Mouse (Mus musculus): ENCODE measurements around the gene Ppp2r3c.
"Not testable (repeated sequence)": the region's sequence is repeated elsewhere in the genome, so short reads cannot be mapped to it uniquely, and the experiment has no call there.

Gene Ppp2r3c

DNA sequence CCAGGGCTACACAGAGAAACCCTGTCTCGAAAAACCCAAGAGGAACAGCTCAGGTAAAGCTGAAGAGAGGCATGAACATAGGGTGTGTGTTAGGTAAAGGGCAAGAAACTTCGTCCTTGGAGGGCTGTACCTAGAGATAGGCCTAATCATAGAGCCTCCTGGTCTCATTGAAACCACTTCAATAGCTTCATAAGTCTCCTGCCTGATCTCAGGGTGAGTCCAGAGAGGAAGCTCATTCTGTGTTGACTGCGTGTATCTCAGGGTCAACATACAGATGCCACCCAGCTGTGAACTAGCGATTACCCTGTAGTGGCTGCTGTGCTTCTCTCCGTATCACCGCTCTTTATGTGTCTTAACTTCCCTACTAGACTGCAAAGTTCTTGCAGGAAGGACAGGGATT is 25.2 kb downstream of the Ppp2r3c start:
- DNase-seq (ENCODE audit: low read depth, low spot score): not testable (repeated sequence)

DNA sequence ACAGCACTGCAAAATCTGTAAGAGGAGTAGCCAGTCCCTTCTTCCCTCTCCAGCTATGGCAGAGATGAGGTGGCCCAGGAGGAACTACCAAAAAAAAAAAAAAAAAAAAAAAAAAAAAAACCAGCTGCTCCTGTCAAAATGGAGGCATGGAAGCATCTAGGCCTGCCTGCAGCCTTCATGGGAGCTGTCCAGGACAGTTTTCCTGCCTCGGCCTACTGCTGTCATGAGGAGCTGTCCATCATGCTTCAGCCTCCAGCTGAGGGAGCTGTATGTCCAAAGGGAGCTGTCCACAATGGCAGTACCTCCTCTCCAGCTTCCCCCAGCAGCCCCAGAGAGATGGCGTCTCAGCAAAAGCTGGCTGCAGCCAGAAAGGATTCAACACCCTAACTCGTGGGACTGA is 30.6 kb downstream of the Ppp2r3c start:
- no peak for DNase-seq (ENCODE audit: low read depth, low spot score)

DNA sequence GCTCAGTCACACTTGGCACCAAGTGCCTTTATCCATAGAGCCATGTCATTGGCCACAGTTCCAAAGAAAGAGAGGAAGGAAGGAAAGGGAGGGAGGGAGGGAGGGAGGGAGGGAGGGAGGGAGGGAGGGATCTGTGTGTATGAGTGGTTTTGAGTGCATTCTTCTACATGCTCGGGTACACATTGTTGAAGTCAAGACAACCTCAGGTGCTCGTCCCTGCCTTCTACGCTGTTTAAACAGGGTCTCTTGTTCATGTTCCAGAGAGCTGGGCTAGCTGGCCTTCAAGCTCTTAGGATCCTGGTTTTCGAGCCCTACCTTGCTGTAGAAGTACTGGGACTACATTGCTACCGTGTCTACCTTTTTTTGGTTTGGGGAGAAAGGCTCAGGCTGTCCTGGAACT is 39.4 kb downstream of the Ppp2r3c start:
- not testable (repeated sequence) for DNase-seq (ENCODE audit: low read depth, low spot score)

DNA sequence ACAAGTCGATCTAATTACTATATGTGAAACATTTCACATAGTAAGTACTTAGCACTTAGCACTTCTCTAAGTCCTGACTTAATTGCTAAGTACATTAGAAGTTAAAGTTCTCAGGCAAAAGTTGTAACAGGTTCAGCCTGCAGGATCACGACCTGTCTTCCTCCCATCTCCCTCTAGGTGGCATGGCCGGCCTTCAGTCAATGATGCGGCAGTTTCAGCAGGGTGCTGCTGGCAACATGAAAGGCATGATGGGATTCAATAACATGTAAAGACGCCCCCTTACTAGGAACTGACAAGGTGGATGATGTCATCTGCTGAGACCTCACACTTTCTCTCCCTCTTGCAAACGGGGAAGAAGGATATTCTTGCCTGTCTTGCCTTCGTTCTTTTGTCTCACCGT is 40.8 kb downstream of the Ppp2r3c start:
- DNase-seq (ENCODE audit: low read depth, low spot score): not testable (repeated sequence)

DNA sequence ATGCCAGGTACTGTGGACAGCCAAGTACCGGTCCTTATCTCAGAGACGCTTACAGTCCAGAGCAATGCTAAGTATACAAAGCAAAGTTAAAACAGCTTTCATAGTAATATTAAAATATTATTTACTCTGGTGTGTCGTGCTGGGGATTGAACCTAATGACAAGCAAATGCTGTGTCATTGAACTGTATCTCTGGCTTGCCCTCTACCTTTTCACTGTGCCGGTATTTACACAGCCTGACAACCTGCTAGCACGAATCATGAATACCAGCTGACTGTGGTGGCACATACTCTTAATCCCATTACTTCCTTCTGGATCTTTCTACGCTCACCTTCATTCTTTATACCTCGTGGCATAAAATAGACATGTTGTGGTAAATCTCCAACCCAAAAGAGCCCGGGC is 60.6 kb downstream of the Ppp2r3c start:
- not testable (repeated sequence) for DNase-seq (ENCODE audit: low read depth, low spot score)

DNA sequence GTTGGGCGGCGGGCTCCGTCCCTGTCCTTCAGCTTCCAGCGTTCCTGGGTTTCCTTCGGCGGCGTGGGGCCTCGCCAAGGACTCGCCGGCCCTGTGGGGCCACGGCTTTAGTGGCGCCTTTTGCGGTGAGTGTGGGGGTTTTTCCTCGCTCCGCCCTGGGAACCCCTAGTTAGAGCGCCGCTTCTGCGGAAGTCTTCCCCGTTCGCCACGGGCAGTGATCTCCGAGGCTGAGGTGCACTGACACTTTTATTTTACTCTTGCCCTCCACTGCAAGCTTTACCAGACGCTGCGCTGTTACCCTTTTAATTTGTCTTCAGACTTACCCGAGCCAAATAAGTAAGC is 72.3 kb downstream of the Ppp2r3c start:
- not testable (repeated sequence) for DNase-seq (ENCODE audit: low read depth, low spot score)

DNA sequence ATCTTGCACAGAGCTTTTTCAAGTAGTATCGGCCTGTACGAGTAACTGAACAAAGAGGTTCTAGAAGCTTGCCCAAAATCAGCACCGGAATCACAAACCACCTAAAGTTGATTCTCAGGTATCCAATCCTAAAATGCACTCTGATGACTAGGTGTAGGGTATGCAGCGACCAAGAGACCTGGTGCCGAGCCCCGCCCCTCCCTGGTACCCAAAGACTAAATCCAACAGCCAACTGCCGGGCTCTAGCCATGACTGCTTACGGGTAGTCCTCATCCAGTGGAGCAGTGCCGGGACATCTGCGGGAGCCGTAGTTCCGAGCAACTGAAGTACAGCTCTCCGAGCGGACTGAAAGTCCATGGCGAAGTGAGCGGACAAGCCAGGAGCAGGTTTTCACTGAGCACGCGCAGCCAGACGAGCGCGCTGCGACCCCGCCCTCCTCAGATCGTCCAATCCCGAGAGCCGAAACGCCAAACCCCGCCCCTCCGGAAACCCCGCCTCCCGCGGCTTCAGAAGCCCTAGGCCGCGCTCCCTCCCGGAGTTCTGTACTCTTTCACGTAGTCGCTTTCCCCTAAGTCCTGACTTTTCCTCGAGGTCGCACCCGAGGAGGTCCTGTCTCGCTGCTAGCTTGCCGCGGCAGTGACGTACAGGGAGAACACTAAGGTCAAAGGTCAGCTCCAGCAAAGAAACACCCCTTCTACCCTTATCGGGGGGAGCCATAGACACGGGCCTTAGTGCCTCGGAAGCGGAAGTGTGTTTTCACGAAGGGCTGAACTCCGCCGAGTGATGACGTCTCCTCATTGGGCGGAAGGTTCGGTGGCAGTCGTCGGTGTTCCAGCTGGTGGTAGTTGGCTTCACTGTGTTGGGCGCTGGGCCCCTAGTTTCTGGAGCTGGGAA is 72.9 kb downstream of the Ppp2r3c start, which contains the start of gene Srp54c:
Gene Srp54c (plus strand): TSS at position 543 of the 894 bp plus-strand sequence.
- not testable (repeated sequence) for DNase-seq (ENCODE audit: low read depth, low spot score)

Measured in brain, adult 2 months (tissue).